Mouse (Mus musculus): ENCODE data around the gene Tet3. TPM values are rescaled to one million over a fixed set of nuclear protein-coding genes. Genes with fewer than 3 reads are reported as not detected.

Gene Tet3
- polyA plus RNA-seq, 1 experiment from 2014 or later: 30.5 TPM

DNA sequence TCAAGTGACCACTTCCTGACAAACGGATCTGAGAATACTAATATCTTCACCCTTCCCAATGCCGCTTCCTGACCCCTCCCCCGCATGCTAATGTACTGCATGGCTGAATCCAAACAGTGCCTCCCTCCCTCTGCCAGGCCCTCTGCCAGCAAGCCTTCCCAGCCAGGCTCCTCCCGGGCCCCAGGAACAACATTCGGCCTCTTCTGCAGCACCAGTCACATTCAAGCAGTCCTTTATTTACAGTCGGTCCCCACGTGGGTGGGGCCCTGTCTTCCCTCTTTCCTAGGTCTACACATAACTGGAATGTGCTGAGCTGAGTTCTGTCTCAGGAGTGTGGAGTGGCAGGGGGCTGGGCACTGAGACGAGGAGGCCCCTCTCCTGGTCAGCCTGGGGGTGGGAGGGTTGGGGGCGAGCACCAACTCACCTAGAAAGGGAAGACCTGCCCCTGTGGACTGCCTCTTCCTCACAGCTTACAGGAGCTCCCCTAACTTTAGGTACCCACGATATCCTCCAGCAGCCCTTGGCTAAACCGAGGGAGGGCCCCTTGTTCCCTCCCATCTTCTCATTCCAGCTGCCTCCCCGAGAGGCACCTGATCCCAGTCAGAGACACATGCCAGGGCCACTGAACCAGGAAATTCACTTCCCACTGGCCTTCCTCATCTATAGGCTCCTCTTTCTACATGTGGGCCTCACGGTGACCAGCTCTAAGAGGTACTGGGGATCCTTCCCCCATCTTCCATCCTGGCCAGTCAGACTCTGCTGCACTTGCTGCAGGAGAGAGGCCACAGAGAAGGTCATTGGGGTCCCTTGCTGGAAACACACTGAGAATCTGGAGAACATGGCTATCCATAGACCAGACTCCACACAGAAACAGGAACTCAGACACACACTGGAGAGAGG, 15.2 kb downstream of the Tet3 start:
- Histone ChIP-seq H3K9ac (replicated peaks; ENCODE audit: low read depth) (no peak overlapping the region), H3K4me3 (ENCODE audit: low read depth, low read length) (no peak overlapping the region), H3K4me1 (ENCODE audit: insufficient read depth, low read depth, low read length) (peaks cover 44% of the 10 kb centered on the region), H3K27me3 (replicated peaks; ENCODE audit: insufficient read depth, low read length) (no peaks in the 10 kb centered on the region), H3K9me3 (ENCODE audit: low read length) (no peaks in the 10 kb centered on the region), H3K4me2 (replicated peaks; ENCODE audit: low read depth, low read length) (peak overlapping the region; percentile 32), H3K27ac (ENCODE audit: low read length) (peak overlapping the region; percentile 94), H3K36me3 (ENCODE audit: insufficient read depth, low read length) (0 out of 2 replicates have a peak, but pooled peaks cover 3% of the 10 kb centered on the region)
- peak; percentile 69 for ATAC-seq
- DNase-seq (ENCODE audit: low spot score): peak; percentile 94
- TF ChIP-seq EP300 (IDR thresholded peaks at IDR 0.05): peak; percentile 77
- no peak for TF ChIP-seq CTCF (IDR thresholded peaks at IDR 0.05)
- 8% methylated on average over 12 of the region's 13 CpGs for WGBS

GRCm38 (mm10) chr6:83442639-83443038, 16.2 kb downstream of the Tet3 start:
- no peak overlapping the region for H3K4me3 ChIP-seq (ENCODE audit: low read depth, low read length)
- TF ChIP-seq EP300 (IDR thresholded peaks at IDR 0.05): no peak
- no peak for TF ChIP-seq CTCF (IDR thresholded peaks at IDR 0.05)
- 0 out of 2 replicates have a peak, but pooled peaks cover 3% of the 10 kb centered on the region for H3K36me3 ChIP-seq (ENCODE audit: insufficient read depth, low read length)
- peaks cover 44% of the 10 kb centered on the region for H3K4me1 ChIP-seq (ENCODE audit: insufficient read depth, low read depth, low read length)
- H3K27ac ChIP-seq (ENCODE audit: low read length): peak overlapping the region; percentile 94
- WGBS: 48% methylated on average over 3 of the region's 3 CpGs
- no peaks in the 10 kb centered on the region for H3K27me3 ChIP-seq (replicated peaks; ENCODE audit: insufficient read depth, low read length)
- H3K9me3 ChIP-seq (ENCODE audit: low read length): no peaks in the 10 kb centered on the region
- no peak for DNase-seq (ENCODE audit: low spot score)
- ATAC-seq: no peak
- H3K9ac ChIP-seq (replicated peaks; ENCODE audit: low read depth): no peak overlapping the region
- peak overlapping the region; percentile 77; the same call in 1 of the 2 replicates for H3K4me2 ChIP-seq (replicated peaks; ENCODE audit: low read depth, low read length)

DNA sequence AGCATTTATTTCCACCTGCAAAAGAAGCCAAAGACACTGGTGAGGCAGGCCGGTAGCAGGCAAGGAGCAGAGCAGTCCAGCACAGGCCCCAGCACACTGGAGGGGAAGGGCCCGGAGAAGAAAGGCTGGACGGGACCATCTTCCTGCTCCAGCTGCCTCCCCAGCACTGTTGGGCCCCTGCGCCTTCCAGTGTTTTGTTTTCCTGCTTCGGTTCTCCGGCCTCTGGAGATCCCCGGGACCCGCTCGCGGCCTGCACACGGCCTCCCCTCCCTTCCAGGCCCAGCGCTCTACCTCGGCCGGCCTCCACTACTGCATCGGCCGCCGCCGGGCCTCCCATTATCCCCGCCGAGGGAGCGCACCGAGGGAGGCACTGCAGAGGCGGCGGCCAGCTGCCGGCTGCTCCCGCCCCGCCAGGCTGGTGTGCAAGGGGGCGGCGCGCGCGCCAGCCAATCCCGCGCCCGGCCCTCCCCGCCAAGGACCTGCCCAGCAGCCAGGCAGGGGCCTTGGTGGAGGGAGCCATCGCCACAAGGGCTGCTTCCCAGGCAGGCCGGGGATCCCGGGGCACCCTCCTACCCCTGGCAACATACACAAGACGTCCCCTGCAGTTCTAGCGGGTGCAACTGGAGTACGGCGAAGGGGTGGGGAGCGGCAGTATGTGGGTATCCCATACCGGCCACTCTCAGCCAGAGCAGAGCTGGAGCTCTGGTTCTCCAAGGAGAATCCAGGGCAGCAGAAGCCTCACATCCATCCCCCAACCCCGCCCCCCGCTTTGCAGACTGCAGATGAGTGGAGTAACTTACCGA, 17.4 kb downstream of the Tet3 start:
- H3K4me3 ChIP-seq (ENCODE audit: low read depth, low read length): peak overlapping the region; percentile 68
- DNase-seq (ENCODE audit: low spot score) (peak; percentile 96), ATAC-seq (peak; percentile 94)
- H3K9me3 ChIP-seq (ENCODE audit: low read length): no peaks in the 10 kb centered on the region
- H3K4me1 ChIP-seq (ENCODE audit: insufficient read depth, low read depth, low read length): peaks cover 44% of the 10 kb centered on the region
- 3% methylated on average over 44 of the region's 48 CpGs for WGBS
- no peaks in the 10 kb centered on the region for H3K27me3 ChIP-seq (replicated peaks; ENCODE audit: insufficient read depth, low read length)
- H3K9ac ChIP-seq (replicated peaks; ENCODE audit: low read depth): peak overlapping the region; percentile 69
- H3K4me2 ChIP-seq (replicated peaks; ENCODE audit: low read depth, low read length): peak overlapping the region; percentile 77
- H3K27ac ChIP-seq (ENCODE audit: low read length): peak overlapping the region; percentile 94
- TF ChIP-seq EP300 (IDR thresholded peaks at IDR 0.05) (no peak), CTCF (IDR thresholded peaks at IDR 0.05) (no peak; the same call in none of the 2 replicates)
- H3K36me3 ChIP-seq (ENCODE audit: insufficient read depth, low read length): 0 out of 2 replicates have a peak, but pooled peaks cover 3% of the 10 kb centered on the region

- ATAC-seq (peak; percentile 38), DNase-seq (ENCODE audit: low spot score) (peak; percentile 80)
- H3K36me3 ChIP-seq (ENCODE audit: insufficient read depth, low read length): 0 out of 2 replicates have a peak, but pooled peaks cover 3% of the 10 kb centered on the region
Observed at GRCm38 (mm10) chr6:83440510-83441258, 18.2 kb downstream of the Tet3 start.

GRCm38 (mm10) chr6:83440197-83440509, 18.7 kb downstream of the Tet3 start:
- Histone ChIP-seq H3K9ac (replicated peaks; ENCODE audit: low read depth) (no peak overlapping the region), H3K36me3 (ENCODE audit: insufficient read depth, low read length) (0 out of 2 replicates have a peak, but pooled peaks cover 2% of the 10 kb centered on the region), H3K4me3 (ENCODE audit: low read depth, low read length) (peak overlapping the region; percentile 68), H3K4me1 (ENCODE audit: insufficient read depth, low read depth, low read length) (peaks cover 41% of the 10 kb centered on the region), H3K4me2 (replicated peaks; ENCODE audit: low read depth, low read length) (peak overlapping the region; percentile 77), H3K27ac (ENCODE audit: low read length) (peak overlapping the region; percentile 20; the same call in 1 of the 2 replicates), H3K9me3 (ENCODE audit: low read length) (no peaks in the 10 kb centered on the region), H3K27me3 (replicated peaks; ENCODE audit: insufficient read depth, low read length) (no peaks in the 10 kb centered on the region)
- ATAC-seq (no peak), DNase-seq (ENCODE audit: low spot score) (no peak)
- TF ChIP-seq CTCF (IDR thresholded peaks at IDR 0.05): no peak
- TF ChIP-seq EP300 (IDR thresholded peaks at IDR 0.05): no peak
- 69% methylated on average over 3 of the region's 3 CpGs for WGBS

More at GRCm38 (mm10) chr6:83440510-83441258, 18.2 kb downstream of the Tet3 start:
- Histone ChIP-seq H3K4me2 (replicated peaks; ENCODE audit: low read depth, low read length) (peak overlapping the region; percentile 77), H3K27ac (ENCODE audit: low read length) (peak overlapping the region; percentile 94), H3K9ac (replicated peaks; ENCODE audit: low read depth) (peak overlapping the region; percentile 69), H3K9me3 (ENCODE audit: low read length) (no peaks in the 10 kb centered on the region), H3K4me1 (ENCODE audit: insufficient read depth, low read depth, low read length) (peaks cover 41% of the 10 kb centered on the region), H3K27me3 (replicated peaks; ENCODE audit: insufficient read depth, low read length) (no peaks in the 10 kb centered on the region), H3K4me3 (ENCODE audit: low read depth, low read length) (peak overlapping the region; percentile 68)
- no peak for TF ChIP-seq EP300 (IDR thresholded peaks at IDR 0.05)
- TF ChIP-seq CTCF (IDR thresholded peaks at IDR 0.05): no peak
- 13% methylated on average over 26 of the region's 26 CpGs for WGBS
